Mouse (Mus musculus) forebrain, embryonic 11.5 days (tissue): Measurements from ENCODE around the gene Pet117. TPM values are rescaled to one million over a fixed set of nuclear protein-coding genes. Genes with fewer than 3 reads are reported as not detected.

Source experiments
- polyA plus RNA-seq: library from polyadenylated mRNA; unstranded; fragments of >200 nt; fragmentation: Nextera tagmentation; extraction: Ambion mirVana; gene quantifications from 2 replicates; pipeline ENCODE4 v1.2.1, GENCODE M21; 2014

The Pet117 gene
- polyA plus RNA-seq, 1 experiment from 2014 or later = not detected

Other genes starting within 250 kb of the Pet117 start
- 19.1 and 19.9 TPM in 2 replicates for gene Mgme1, start 98.3 kb upstream of the Pet117 start, polyA plus RNA-seq
- 117 and 129 TPM in 2 replicates for gene Snx5, start 98.1 kb upstream of the Pet117 start, polyA plus RNA-seq
- gene Ovol2, start 36.9 kb upstream of the Pet117 start, polyA plus RNA-seq = 0.24 TPM in 1 of 2 replicates, not detected in the other
- 39.9 and 44.9 TPM in 2 replicates for gene Kat14, start within 50 bp of the Pet117 start, polyA plus RNA-seq
- gene Dzank1, start 158.4 kb downstream of the Pet117 start, polyA plus RNA-seq = 1.5 and 3.8 TPM in 2 replicates
- 34.2 and 36.9 TPM in 2 replicates for gene Polr3f, start 158.7 kb downstream of the Pet117 start, polyA plus RNA-seq
- gene Rbbp9, start 181.9 kb downstream of the Pet117 start, polyA plus RNA-seq = 63.1 and 65.0 TPM in 2 replicates
- 122 TPM in 2 replicates for gene Sec23b, start 187.2 kb downstream of the Pet117 start, polyA plus RNA-seq
- 32.0 and 40.9 TPM in 2 replicates for gene Smim26, start 225.1 kb downstream of the Pet117 start, polyA plus RNA-seq
- gene Dtd1, start 230.9 kb downstream of the Pet117 start, polyA plus RNA-seq = 36.8 and 36.9 TPM in 2 replicates